Mouse (Mus musculus): ENCODE data around the gene Golga1. TPM values are rescaled to one million over a fixed set of nuclear protein-coding genes. Genes with fewer than 3 reads are reported as not detected.

The Golga1 gene
- polyA plus RNA-seq, 1 experiment from 2014 or later, result 42.6 TPM

DNA sequence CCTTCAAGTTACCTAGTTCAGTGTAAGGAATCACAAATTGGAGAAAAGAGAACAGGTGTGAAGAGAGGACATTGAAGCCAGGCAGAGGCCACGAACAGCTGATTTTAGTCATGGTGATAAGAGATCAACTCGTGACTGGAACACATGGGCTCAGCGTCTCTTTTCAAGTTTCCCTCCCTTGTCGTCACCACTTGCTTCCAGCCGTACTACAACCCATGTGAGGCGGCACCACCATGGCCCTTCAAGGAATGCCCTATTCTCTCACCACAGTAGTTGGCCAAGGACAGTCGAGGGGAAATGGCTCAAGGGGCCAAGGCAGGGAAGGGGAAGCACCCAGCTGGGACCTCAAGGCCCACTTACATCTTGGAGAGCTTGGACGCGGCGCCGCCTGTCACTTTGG lies 61.0 kb downstream of the Golga1 start:
- peak overlapping the region; percentile 58 for H3K4me3 ChIP-seq (replicated peaks; ENCODE audit: low read depth, low read length)
- H3K27ac ChIP-seq (replicated peaks; ENCODE audit: low read depth, low read length), result peak overlapping the region; percentile 87
- H3K9me3 ChIP-seq (ENCODE audit: control insufficient read depth, low read length), result no peaks in the 10 kb centered on the region
- H3K4me1 ChIP-seq (ENCODE audit: control insufficient read depth, insufficient read depth, low read length), result peaks cover 36% of the 10 kb centered on the region
- H3K27me3 ChIP-seq (ENCODE audit: control insufficient read depth, insufficient read depth, low read length), result no peaks in the 10 kb centered on the region
- H3K4me2 ChIP-seq (ENCODE audit: low read length), result peak overlapping the region; percentile 94
- peaks cover 43% of the 10 kb centered on the region for H3K36me3 ChIP-seq (ENCODE audit: control insufficient read depth, insufficient read depth, low read length)
- WGBS, result 0% methylated on average over 11 of the region's 11 CpGs
- DNase-seq, result peak; percentile 49
- peak overlapping the region; percentile 88 for H3K9ac ChIP-seq (replicated peaks; ENCODE audit: low read length)
- 0 out of 2 replicates have a peak, but pooled peaks have one; percentile 0 for ATAC-seq (ENCODE audit: low FRiP score, low TSS enrichment)

DNA sequence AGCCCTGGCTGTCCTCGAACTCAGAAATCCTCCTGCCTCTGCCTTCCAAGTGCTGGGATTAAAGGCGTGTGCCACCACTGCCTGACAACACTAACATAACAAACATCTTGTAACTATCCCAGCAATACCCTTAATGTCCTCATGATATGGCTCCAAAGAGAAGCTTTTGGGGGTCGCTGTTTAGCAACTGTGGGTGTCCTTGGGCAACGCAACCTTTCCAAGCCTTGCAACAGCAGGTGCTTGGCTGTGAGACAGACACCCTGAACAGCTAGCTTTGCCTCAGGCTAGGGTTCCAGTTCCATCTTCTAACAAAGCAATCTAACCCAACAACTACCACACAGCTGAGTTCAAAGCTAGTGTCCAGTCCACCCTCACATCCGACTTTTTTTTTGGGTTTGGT lies 61.8 kb downstream of the Golga1 start:
- 75% methylated on average over 5 of the region's 5 CpGs for WGBS
- H3K27me3 ChIP-seq (ENCODE audit: control insufficient read depth, insufficient read depth, low read length), result no peaks in the 10 kb centered on the region
- peak overlapping the region; percentile 94 for H3K4me2 ChIP-seq (ENCODE audit: low read length)
- peak overlapping the region; percentile 58 for H3K4me3 ChIP-seq (replicated peaks; ENCODE audit: low read depth, low read length)
- peak overlapping the region; percentile 88; the same call in 1 of the 2 replicates for H3K9ac ChIP-seq (replicated peaks; ENCODE audit: low read length)
- H3K9me3 ChIP-seq (ENCODE audit: control insufficient read depth, low read length), result no peaks in the 10 kb centered on the region
- no peak for ATAC-seq (ENCODE audit: low FRiP score, low TSS enrichment)
- no peak for DNase-seq
- H3K27ac ChIP-seq (replicated peaks; ENCODE audit: low read depth, low read length), result no peak overlapping the region
- peaks cover 43% of the 10 kb centered on the region for H3K36me3 ChIP-seq (ENCODE audit: control insufficient read depth, insufficient read depth, low read length)
- peaks cover 28% of the 10 kb centered on the region for H3K4me1 ChIP-seq (ENCODE audit: control insufficient read depth, insufficient read depth, low read length)

DNA sequence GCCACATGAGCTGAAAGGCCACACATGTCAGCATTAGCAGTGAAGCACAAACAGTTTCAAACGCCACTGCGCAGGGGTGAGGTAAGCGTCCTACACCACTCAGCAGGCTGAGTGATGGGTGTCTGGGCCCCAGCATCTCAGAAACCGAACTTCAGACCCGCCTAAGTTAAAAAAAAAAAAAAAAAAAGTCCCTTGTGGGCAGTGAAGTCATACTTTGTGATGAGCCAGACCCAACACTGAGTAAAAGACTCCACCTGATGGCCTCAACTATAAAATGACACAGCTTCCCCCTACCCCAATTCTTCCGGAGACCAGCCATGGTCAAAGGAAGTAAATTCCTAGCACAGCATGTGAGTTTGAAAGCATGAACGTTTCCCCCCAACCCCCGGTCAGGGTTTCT lies 62.2 kb downstream of the Golga1 start:
- no peak for DNase-seq
- Histone ChIP-seq H3K9me3 (ENCODE audit: control insufficient read depth, low read length) (no peaks in the 10 kb centered on the region), H3K36me3 (ENCODE audit: control insufficient read depth, insufficient read depth, low read length) (peaks cover 43% of the 10 kb centered on the region), H3K4me2 (ENCODE audit: low read length) (peak overlapping the region; percentile 94), H3K27me3 (ENCODE audit: control insufficient read depth, insufficient read depth, low read length) (no peaks in the 10 kb centered on the region), H3K9ac (replicated peaks; ENCODE audit: low read length) (no peak overlapping the region), H3K4me1 (ENCODE audit: control insufficient read depth, insufficient read depth, low read length) (peaks cover 27% of the 10 kb centered on the region), H3K27ac (replicated peaks; ENCODE audit: low read depth, low read length) (no peak overlapping the region), H3K4me3 (replicated peaks; ENCODE audit: low read depth, low read length) (0 out of 2 replicates have a peak overlapping the region, but pooled peaks have one; percentile 7)
- WGBS, result 64% methylated on average over 8 of the region's 8 CpGs
- ATAC-seq (ENCODE audit: low FRiP score, low TSS enrichment), result no peak

DNA sequence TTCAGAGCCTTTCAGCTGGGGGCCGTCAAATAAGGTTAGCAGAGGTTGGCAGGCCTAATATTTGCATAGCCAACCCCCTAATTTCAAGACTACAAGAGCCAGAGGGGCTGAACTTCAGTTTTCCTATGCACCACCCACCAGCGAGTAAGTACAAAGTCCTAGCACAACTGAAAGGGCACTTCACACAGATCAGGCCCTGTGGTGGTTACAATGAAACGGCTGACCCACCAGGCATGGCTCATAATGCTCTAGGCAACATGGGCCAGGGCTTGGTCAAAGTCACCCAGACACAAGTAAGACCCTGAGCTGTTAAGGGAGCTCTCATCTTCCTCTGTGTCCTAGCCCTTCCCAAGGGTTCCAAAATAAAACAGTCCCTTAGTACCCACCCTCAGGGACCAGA lies 63.5 kb downstream of the Golga1 start:
- H3K4me3 ChIP-seq (replicated peaks; ENCODE audit: low read depth, low read length), result no peak overlapping the region
- H3K9ac ChIP-seq (replicated peaks; ENCODE audit: low read length), result no peak overlapping the region
- no peak overlapping the region for H3K4me2 ChIP-seq (ENCODE audit: low read length)
- ATAC-seq (ENCODE audit: low FRiP score, low TSS enrichment) (no peak), DNase-seq (no peak)
- H3K36me3 ChIP-seq (ENCODE audit: control insufficient read depth, insufficient read depth, low read length), result peaks cover 43% of the 10 kb centered on the region
- H3K27ac ChIP-seq (replicated peaks; ENCODE audit: low read depth, low read length), result no peak overlapping the region
- H3K27me3 ChIP-seq (ENCODE audit: control insufficient read depth, insufficient read depth, low read length), result no peaks in the 10 kb centered on the region
- no peaks in the 10 kb centered on the region for H3K9me3 ChIP-seq (ENCODE audit: control insufficient read depth, low read length)
- WGBS, result 84% methylated on average over 3 of the region's 3 CpGs
- peaks cover 27% of the 10 kb centered on the region for H3K4me1 ChIP-seq (ENCODE audit: control insufficient read depth, insufficient read depth, low read length)

DNA sequence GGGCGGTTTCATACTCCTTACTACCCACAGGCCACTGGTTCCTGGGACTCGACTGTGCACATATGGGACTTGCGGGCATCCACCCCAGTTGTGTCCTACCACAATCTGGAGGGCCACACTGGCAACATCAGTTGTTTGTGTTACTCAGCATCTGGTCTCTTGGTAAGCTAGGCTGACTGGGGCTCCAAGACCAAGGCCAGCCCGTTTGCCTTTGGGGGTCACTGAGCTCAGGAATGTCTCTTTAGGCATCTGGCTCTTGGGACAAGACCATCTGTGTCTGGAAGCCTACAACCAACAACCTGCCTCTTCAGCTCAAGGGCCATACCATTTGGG lies 64.8 kb downstream of the Golga1 start:
- Histone ChIP-seq H3K36me3 (ENCODE audit: control insufficient read depth, insufficient read depth, low read length) (peaks cover 43% of the 10 kb centered on the region), H3K9ac (replicated peaks; ENCODE audit: low read length) (no peak overlapping the region), H3K4me3 (replicated peaks; ENCODE audit: low read depth, low read length) (no peak overlapping the region), H3K27me3 (ENCODE audit: control insufficient read depth, insufficient read depth, low read length) (no peaks in the 10 kb centered on the region), H3K4me1 (ENCODE audit: control insufficient read depth, insufficient read depth, low read length) (peaks cover 20% of the 10 kb centered on the region), H3K27ac (replicated peaks; ENCODE audit: low read depth, low read length) (no peak overlapping the region), H3K9me3 (ENCODE audit: control insufficient read depth, low read length) (no peaks in the 10 kb centered on the region), H3K4me2 (ENCODE audit: low read length) (no peak overlapping the region)
- DNase-seq, result no peak
- WGBS, result 87% methylated on average over 4 of the region's 4 CpGs
- no peak for ATAC-seq (ENCODE audit: low FRiP score, low TSS enrichment)

DNA sequence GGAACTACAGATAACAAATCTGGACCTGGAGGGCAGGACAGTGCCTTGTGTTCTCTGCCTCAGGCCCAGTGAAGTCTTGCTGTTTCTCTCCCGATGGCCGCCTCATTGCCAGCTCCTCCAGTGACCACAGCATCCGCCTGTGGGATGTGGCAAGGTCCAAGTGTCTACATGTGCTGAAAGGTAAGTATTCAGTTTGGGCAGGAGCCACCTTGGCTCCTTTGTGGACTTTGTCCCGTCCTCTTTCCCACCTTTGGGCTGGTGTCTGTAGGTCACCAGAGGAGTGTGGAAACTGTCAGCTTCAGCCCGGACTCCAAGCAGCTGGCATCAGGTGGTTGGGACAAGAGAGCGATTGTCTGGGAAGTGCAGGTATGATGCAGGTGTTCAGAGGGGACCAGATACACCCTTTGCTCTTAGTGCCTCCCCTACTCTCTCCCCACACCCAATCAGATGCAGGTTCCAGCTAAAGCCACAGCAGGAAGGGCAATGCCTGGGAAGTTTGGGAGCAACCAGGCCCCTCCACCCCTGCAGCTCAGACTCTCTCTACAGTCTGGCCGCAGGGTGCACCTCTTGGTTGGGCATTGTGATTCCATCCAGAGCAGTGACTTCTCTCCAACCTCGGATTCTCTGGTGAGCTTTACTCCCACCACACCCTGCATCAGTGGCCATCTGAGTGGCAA lies 65.3 kb downstream of the Golga1 start:
- no peaks in the 10 kb centered on the region for H3K27me3 ChIP-seq (ENCODE audit: control insufficient read depth, insufficient read depth, low read length)
- no peak for DNase-seq

DNA sequence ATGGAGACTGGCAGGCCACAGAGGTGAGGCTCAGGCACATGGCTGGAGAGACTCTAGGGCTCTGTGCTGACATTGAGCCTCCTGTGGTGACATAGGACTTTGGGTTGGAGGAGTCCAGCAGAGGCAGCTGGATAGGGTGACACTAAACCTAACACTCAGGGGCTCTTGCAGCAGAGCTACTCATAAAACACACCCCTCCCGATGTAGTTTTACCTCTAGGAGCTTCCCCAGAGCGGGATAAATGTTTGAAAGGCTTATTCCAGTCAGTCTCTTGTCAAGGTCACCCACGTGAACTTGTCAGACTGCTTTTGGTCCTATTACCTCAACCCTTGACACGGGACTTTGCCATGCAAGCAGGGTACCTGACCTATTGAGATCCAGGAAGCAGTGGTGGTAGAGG lies 66.0 kb downstream of the Golga1 start:
- WGBS, result 57% methylated on average over 4 of the region's 4 CpGs
- peaks cover 19% of the 10 kb centered on the region for H3K4me1 ChIP-seq (ENCODE audit: control insufficient read depth, insufficient read depth, low read length)
- H3K36me3 ChIP-seq (ENCODE audit: control insufficient read depth, insufficient read depth, low read length), result peaks cover 43% of the 10 kb centered on the region
- ATAC-seq (ENCODE audit: low FRiP score, low TSS enrichment) (no peak), DNase-seq (no peak)
- no peaks in the 10 kb centered on the region for H3K9me3 ChIP-seq (ENCODE audit: control insufficient read depth, low read length)
- no peak overlapping the region for H3K4me3 ChIP-seq (replicated peaks; ENCODE audit: low read depth, low read length)
- H3K9ac ChIP-seq (replicated peaks; ENCODE audit: low read length), result no peak overlapping the region
- H3K27me3 ChIP-seq (ENCODE audit: control insufficient read depth, insufficient read depth, low read length), result no peaks in the 10 kb centered on the region
- no peak overlapping the region for H3K4me2 ChIP-seq (ENCODE audit: low read length)
- H3K27ac ChIP-seq (replicated peaks; ENCODE audit: low read depth, low read length), result no peak overlapping the region

More for the DNA sequence above, 65.3 kb downstream of the Golga1 start:
- ATAC-seq (ENCODE audit: low FRiP score, low TSS enrichment), result no peak
- Histone ChIP-seq H3K27ac (replicated peaks; ENCODE audit: low read depth, low read length) (no peak overlapping the region), H3K9me3 (ENCODE audit: control insufficient read depth, low read length) (no peaks in the 10 kb centered on the region), H3K4me1 (ENCODE audit: control insufficient read depth, insufficient read depth, low read length) (peaks cover 19% of the 10 kb centered on the region), H3K4me3 (replicated peaks; ENCODE audit: low read depth, low read length) (no peak overlapping the region), H3K9ac (replicated peaks; ENCODE audit: low read length) (no peak overlapping the region), H3K4me2 (ENCODE audit: low read length) (no peak overlapping the region), H3K36me3 (ENCODE audit: control insufficient read depth, insufficient read depth, low read length) (peaks cover 43% of the 10 kb centered on the region)
- WGBS, result 71% methylated on average over 8 of the region's 8 CpGs

DNA sequence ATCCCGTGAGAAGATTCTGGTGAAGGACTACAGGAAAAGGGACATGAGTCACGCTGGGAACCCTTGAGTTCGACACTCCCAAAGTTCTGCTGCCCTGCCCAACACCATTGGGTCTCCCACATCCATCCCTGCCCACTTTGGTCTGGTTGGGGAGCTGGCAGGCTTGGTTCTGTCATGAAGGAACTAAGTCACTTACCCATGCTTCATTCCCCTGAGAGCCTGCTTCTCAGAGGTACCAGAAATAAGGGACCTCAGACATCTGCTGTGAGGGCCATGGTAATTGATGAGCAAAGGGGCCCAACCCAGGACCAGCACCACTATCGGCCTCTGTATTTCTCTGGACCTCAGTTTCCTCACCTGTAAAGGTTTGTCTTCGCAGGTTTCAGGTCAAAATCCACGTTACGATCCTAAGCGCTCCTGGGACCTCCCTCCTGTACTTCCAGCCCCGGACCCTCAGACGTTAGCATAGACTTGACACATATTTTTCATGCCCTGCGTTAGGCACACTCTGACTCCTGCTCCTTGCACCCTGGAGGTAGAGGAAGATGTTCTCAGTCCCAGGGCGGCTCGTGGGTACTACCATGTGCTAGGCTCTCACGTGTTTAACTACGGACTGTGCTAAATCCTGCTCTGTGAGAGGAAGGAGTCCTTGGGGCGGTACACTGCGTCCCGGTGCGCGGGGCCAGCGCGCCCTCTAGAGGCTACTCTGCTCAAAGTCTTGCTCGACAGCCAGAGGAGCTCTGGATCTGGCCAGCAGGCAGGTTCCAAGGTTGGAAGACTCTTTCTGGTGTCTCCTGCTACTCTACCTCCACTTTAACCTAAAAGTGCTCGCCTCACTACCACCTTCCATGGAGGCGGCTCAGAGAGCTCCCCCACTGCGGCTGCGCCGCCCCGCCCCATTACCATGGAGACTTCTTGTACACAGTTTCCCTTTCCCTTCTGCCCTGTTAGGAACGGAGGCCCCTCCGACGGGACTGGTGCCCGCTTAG lies 67.7 kb downstream of the Golga1 start, which contains the start of gene Wdr38:
Gene Wdr38 (plus strand): TSS at position 91 of the 989 bp plus-strand sequence.
- DNase-seq (peak; percentile 92), ATAC-seq (ENCODE audit: low FRiP score, low TSS enrichment) (peak; percentile 87)
- peaks cover 33% of the 10 kb centered on the region for H3K36me3 ChIP-seq (ENCODE audit: control insufficient read depth, insufficient read depth, low read length)
- 0 out of 2 replicates have a peak within 1 kb of the TSS, but pooled peaks have one; percentile 4 for H3K9ac ChIP-seq (replicated peaks; ENCODE audit: low read length)
- H3K4me3 ChIP-seq (replicated peaks; ENCODE audit: low read depth, low read length), result peak within 1 kb of the TSS; percentile 26
- H3K4me2 ChIP-seq (ENCODE audit: low read length), result peak within 1 kb of the TSS; percentile 50
- peaks cover 5% of the 10 kb centered on the region; the same call in 1 of the 2 replicates for H3K4me1 ChIP-seq (ENCODE audit: control insufficient read depth, insufficient read depth, low read length)
- no peak within 1 kb of the TSS for H3K27ac ChIP-seq (replicated peaks; ENCODE audit: low read depth, low read length)
- H3K9me3 ChIP-seq (ENCODE audit: control insufficient read depth, low read length), result no peaks in the 10 kb centered on the region
- 15% methylated on average over 33 of the region's 33 CpGs for WGBS
- H3K27me3 ChIP-seq (ENCODE audit: control insufficient read depth, insufficient read depth, low read length), result no peaks in the 10 kb centered on the region

Measured in midbrain, embryonic 14.5 days (tissue).